Mouse (Mus musculus): ENCODE results near the gene Zbtb39. TPM values are rescaled to one million over a fixed set of nuclear protein-coding genes. Genes with fewer than 3 reads are reported as not detected.

The Zbtb39 gene
- polyA plus RNA-seq, 1 experiment from 2014 or later = 3.5 TPM

GRCm38 (mm10) chr10:127707721-127708120 is 31.6 kb upstream of the Zbtb39 start:
- whole genome bisulfite sequencing = 91% methylated on average over 7 of the region's 7 CpGs
- Histone ChIP-seq H3K4me2 (ENCODE audit: low read length) (no peak overlapping the region), H3K27me3 (replicated peaks; ENCODE audit: control insufficient read depth, insufficient read depth, low read length) (no peaks in the 10 kb centered on the region)

DNA sequence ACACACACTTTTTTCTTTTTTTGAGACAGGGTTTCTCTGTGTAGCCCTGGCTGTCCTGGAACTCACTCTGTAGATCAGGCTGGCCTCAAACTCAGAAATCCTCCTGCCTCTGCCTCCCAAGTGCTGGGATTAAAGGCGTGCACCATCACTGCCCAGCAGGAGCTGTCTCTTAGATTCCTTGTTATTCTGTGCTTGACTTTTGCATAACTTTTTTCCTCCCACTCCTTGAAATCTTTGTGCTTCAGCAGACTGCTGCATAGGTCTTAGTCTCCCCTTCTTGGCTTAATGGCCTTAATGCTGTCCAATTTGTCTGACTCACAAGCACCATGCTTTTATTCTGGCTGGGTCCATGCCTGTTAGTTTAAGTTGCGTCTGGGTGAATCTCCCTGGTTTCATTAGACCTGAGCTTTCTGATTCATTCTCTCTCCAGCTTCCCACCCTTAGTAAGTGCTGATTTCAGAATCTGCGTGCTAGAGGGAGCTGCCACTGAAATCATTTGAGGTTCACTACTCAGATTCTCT is 30.4 kb upstream of the Zbtb39 start:
- ATAC-seq = no peak
- H3K27ac ChIP-seq (ENCODE audit: low read length) = no peak overlapping the region
- no peak overlapping the region for H3K9ac ChIP-seq (replicated peaks; ENCODE audit: low read depth, low read length)
- H3K4me3 ChIP-seq (replicated peaks; ENCODE audit: low read length) = no peak overlapping the region
- H3K36me3 ChIP-seq (ENCODE audit: control insufficient read depth, insufficient read depth) = no peaks in the 10 kb centered on the region
- no peaks in the 10 kb centered on the region for H3K27me3 ChIP-seq (replicated peaks; ENCODE audit: control insufficient read depth, insufficient read depth, low read length)
- H3K9me3 ChIP-seq (ENCODE audit: control insufficient read depth, low read length) = no peaks in the 10 kb centered on the region
- H3K4me1 ChIP-seq (replicated peaks; ENCODE audit: control insufficient read depth, insufficient read depth, low read length) = 0 out of 2 replicates have a peak, but pooled peaks cover 5% of the 10 kb centered on the region
- 83% methylated on average over 3 of the region's 3 CpGs for WGBS
- no peak overlapping the region for H3K4me2 ChIP-seq (ENCODE audit: low read length)

More at GRCm38 (mm10) chr10:127707721-127708120, 31.6 kb upstream of the Zbtb39 start:
- no peak overlapping the region for H3K9ac ChIP-seq (replicated peaks; ENCODE audit: low read depth, low read length)
- H3K36me3 ChIP-seq (ENCODE audit: control insufficient read depth, insufficient read depth) = no peaks in the 10 kb centered on the region
- no peak overlapping the region for H3K27ac ChIP-seq (ENCODE audit: low read length)
- H3K9me3 ChIP-seq (ENCODE audit: control insufficient read depth, low read length) = no peaks in the 10 kb centered on the region
- no peak overlapping the region for H3K4me3 ChIP-seq (replicated peaks; ENCODE audit: low read length)
- no peak for ATAC-seq
- 0 out of 2 replicates have a peak, but pooled peaks cover 2% of the 10 kb centered on the region for H3K4me1 ChIP-seq (replicated peaks; ENCODE audit: control insufficient read depth, insufficient read depth, low read length)

GRCm38 (mm10) chr10:127710331-127710730 is 29.0 kb upstream of the Zbtb39 start:
- Histone ChIP-seq H3K36me3 (ENCODE audit: control insufficient read depth, insufficient read depth) (no peaks in the 10 kb centered on the region), H3K4me2 (ENCODE audit: low read length) (no peak overlapping the region), H3K4me3 (replicated peaks; ENCODE audit: low read length) (no peak overlapping the region), H3K9ac (replicated peaks; ENCODE audit: low read depth, low read length) (no peak overlapping the region), H3K4me1 (replicated peaks; ENCODE audit: control insufficient read depth, insufficient read depth, low read length) (0 out of 2 replicates have a peak, but pooled peaks cover 5% of the 10 kb centered on the region), H3K27ac (ENCODE audit: low read length) (no peak overlapping the region), H3K27me3 (replicated peaks; ENCODE audit: control insufficient read depth, insufficient read depth, low read length) (no peaks in the 10 kb centered on the region), H3K9me3 (ENCODE audit: control insufficient read depth, low read length) (no peaks in the 10 kb centered on the region)
- WGBS = 77% methylated on average over 13 of the region's 13 CpGs
- ATAC-seq = no peak

- no peaks in the 10 kb centered on the region for H3K9me3 ChIP-seq (ENCODE audit: control insufficient read depth, low read length)
- no peak overlapping the region for H3K4me3 ChIP-seq (replicated peaks; ENCODE audit: low read length)
- no peaks in the 10 kb centered on the region for H3K36me3 ChIP-seq (ENCODE audit: control insufficient read depth, insufficient read depth)
- H3K27me3 ChIP-seq (replicated peaks; ENCODE audit: control insufficient read depth, insufficient read depth, low read length) = no peaks in the 10 kb centered on the region
- 0 out of 2 replicates have a peak, but pooled peaks cover 5% of the 10 kb centered on the region for H3K4me1 ChIP-seq (replicated peaks; ENCODE audit: control insufficient read depth, insufficient read depth, low read length)
- H3K9ac ChIP-seq (replicated peaks; ENCODE audit: low read depth, low read length) = no peak overlapping the region
- no peak; the same call in 1 of the 2 replicates for ATAC-seq
- no peak overlapping the region for H3K4me2 ChIP-seq (ENCODE audit: low read length)
- 72% methylated on average over 6 of the region's 6 CpGs for WGBS
- H3K27ac ChIP-seq (ENCODE audit: low read length) = no peak overlapping the region
These were observed 26.6 kb upstream of the Zbtb39 start for GRCm38 (mm10) chr10:127712736-127713135.

DNA sequence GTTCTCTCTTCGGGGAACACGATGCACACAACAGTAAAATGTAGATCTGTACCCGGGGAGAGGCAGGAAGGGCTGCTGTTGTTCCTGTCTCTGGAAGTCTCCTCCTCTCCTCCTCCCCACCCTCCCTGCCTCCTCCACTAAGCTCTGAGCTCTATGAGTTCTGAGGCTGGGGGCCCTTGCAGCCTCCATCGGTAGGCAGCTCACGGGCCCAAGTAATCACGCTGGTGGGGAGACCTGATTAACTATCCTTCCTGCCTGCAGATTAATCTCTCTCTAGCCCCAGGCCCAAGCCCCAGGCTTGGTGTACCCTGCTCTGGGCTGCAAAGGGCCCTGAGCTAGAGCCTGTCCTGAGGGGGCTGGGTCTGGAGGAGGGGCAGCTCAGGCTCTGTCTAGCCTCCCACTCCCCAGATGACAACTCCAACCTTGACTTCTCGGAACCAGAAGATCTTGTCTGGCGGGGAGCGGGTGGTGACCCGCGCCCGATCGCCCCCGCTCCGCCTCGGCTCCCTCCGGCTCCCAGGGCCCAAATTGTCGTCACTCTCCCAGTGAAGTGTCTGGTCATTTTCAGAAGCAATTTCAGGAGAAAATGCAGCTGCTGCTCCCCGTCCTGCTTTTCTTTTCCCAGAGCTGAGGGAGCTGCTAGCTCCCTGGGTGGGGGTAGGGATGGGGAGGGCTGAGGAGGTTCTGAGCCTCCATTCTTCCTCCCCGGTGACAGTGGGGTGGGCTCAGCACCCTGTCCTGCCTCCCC is 17.5 kb upstream of the Zbtb39 start:
- ATAC-seq = peak; percentile 66; the same call in 1 of the 2 replicates
- H3K4me1 ChIP-seq (replicated peaks; ENCODE audit: control insufficient read depth, insufficient read depth, low read length) = peaks cover 5% of the 10 kb centered on the region; the same call in 1 of the 2 replicates
- H3K27me3 ChIP-seq (replicated peaks; ENCODE audit: control insufficient read depth, insufficient read depth, low read length) = peaks cover 3% of the 10 kb centered on the region; the same call in 1 of the 2 replicates
- no peak overlapping the region for H3K27ac ChIP-seq (ENCODE audit: low read length)
- no peaks in the 10 kb centered on the region for H3K36me3 ChIP-seq (ENCODE audit: control insufficient read depth, insufficient read depth)
- no peak overlapping the region for H3K4me3 ChIP-seq (replicated peaks; ENCODE audit: low read length)
- peak overlapping the region; percentile 5; the same call in 1 of the 2 replicates for H3K4me2 ChIP-seq (ENCODE audit: low read length)
- 12% methylated on average over 20 of the region's 20 CpGs for WGBS
- no peak overlapping the region; the same call in 1 of the 2 replicates for H3K9ac ChIP-seq (replicated peaks; ENCODE audit: low read depth, low read length)
- H3K9me3 ChIP-seq (ENCODE audit: control insufficient read depth, low read length) = no peaks in the 10 kb centered on the region

DNA sequence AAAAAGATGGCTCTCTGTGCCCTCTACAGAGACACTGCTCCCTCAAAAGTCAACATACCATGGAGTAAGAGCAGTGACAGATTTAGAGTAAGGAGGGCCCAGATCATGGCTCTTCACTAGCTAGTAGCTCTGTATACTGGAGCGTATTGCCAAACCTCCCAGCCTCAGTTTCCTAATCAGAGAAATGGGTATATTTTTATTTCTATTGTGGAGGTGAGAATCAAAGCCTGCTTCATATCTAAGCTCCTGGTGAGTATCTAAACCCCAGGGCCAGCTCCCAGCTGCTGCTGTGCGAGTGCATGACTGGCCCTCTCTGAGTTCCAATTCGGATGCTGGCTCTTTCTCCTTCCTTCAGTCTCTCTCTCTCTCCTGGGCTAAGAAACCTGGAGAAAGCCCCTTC is 15.2 kb upstream of the Zbtb39 start, which contains the start of gene Tac2:
TSS of gene Tac2 (plus strand) at position 301 of the 400 bp plus-strand sequence.
- 73% methylated on average over 3 of the region's 3 CpGs for WGBS
- H3K4me3 ChIP-seq (replicated peaks; ENCODE audit: low read length) = no peak within 1 kb of the TSS
- H3K4me1 ChIP-seq (replicated peaks; ENCODE audit: control insufficient read depth, insufficient read depth, low read length) = peaks cover 10% of the 10 kb centered on the region; the same call in 1 of the 2 replicates
- H3K27me3 ChIP-seq (replicated peaks; ENCODE audit: control insufficient read depth, insufficient read depth, low read length) = peaks cover 3% of the 10 kb centered on the region; the same call in 1 of the 2 replicates
- H3K27ac ChIP-seq (ENCODE audit: low read length) = no peak within 1 kb of the TSS
- H3K9me3 ChIP-seq (ENCODE audit: control insufficient read depth, low read length) = no peaks in the 10 kb centered on the region
- H3K4me2 ChIP-seq (ENCODE audit: low read length) = no peak within 1 kb of the TSS
- H3K9ac ChIP-seq (replicated peaks; ENCODE audit: low read depth, low read length) = no peak within 1 kb of the TSS
- ATAC-seq = no peak
- H3K36me3 ChIP-seq (ENCODE audit: control insufficient read depth, insufficient read depth) = no peaks in the 10 kb centered on the region

DNA sequence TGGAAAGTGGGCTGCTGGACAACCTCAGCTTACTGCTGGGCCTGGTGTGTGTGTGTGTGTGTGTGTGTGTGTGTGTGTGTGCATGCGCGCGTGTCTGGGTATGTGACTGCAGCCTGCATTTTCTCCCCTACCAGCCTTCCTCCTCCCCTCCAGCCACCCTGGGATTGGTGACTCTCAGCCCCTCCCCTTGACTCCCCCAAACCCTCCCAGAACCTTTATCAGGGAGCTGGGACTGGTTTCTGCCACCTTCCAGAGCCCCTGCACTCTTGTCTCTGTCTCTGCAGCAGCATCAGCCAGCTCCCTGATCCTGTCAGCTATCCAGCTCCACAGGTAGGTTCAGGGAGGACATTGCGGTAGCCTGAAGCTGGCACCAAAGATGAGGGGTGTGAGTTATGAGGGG is 14.2 kb upstream of the Zbtb39 start:
- Histone ChIP-seq H3K4me3 (replicated peaks; ENCODE audit: low read length) (no peak overlapping the region), H3K36me3 (ENCODE audit: control insufficient read depth, insufficient read depth) (no peaks in the 10 kb centered on the region), H3K27me3 (replicated peaks; ENCODE audit: control insufficient read depth, insufficient read depth, low read length) (peaks cover 3% of the 10 kb centered on the region; the same call in 1 of the 2 replicates), H3K27ac (ENCODE audit: low read length) (no peak overlapping the region), H3K9ac (replicated peaks; ENCODE audit: low read depth, low read length) (no peak overlapping the region), H3K9me3 (ENCODE audit: control insufficient read depth, low read length) (no peaks in the 10 kb centered on the region), H3K4me1 (replicated peaks; ENCODE audit: control insufficient read depth, insufficient read depth, low read length) (peaks cover 10% of the 10 kb centered on the region; the same call in 1 of the 2 replicates), H3K4me2 (ENCODE audit: low read length) (no peak overlapping the region)
- no peak for ATAC-seq
- 91% methylated on average over 1 of the region's 4 CpGs for whole genome bisulfite sequencing

DNA sequence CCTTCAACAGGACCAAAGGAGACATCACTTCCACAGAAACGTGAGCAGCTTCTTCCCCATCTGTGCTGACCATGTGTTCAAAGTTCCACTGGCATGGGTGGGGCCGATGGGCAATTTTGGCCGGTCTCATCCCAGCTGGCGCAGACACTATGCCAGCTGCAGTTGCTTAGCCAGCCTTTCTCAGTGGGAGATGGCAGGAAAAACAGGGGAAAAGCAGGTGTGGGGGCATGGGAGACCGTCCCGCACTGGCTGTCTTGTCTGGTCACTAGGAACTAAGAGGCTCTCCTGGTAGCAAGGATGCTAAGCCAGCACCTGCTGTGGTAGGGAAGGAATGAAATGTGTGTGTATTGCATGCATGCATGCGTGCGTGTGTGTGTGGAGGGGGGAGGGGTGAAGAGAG is 10.9 kb upstream of the Zbtb39 start:
- Histone ChIP-seq H3K4me2 (ENCODE audit: low read length) (no peak overlapping the region), H3K9me3 (ENCODE audit: control insufficient read depth, low read length) (no peaks in the 10 kb centered on the region), H3K9ac (replicated peaks; ENCODE audit: low read depth, low read length) (no peak overlapping the region), H3K36me3 (ENCODE audit: control insufficient read depth, insufficient read depth) (no peaks in the 10 kb centered on the region), H3K4me1 (replicated peaks; ENCODE audit: control insufficient read depth, insufficient read depth, low read length) (peaks cover 12% of the 10 kb centered on the region; the same call in 1 of the 2 replicates), H3K4me3 (replicated peaks; ENCODE audit: low read length) (no peak overlapping the region), H3K27ac (ENCODE audit: low read length) (no peak overlapping the region), H3K27me3 (replicated peaks; ENCODE audit: control insufficient read depth, insufficient read depth, low read length) (0 out of 2 replicates have a peak, but pooled peaks cover 3% of the 10 kb centered on the region)
- ATAC-seq = no peak
- WGBS = 66% methylated on average over 8 of the region's 8 CpGs

- no peak for ATAC-seq
- Histone ChIP-seq H3K4me1 (replicated peaks; ENCODE audit: control insufficient read depth, insufficient read depth, low read length) (peaks cover 12% of the 10 kb centered on the region; the same call in 1 of the 2 replicates), H3K4me3 (replicated peaks; ENCODE audit: low read length) (no peak overlapping the region), H3K9me3 (ENCODE audit: control insufficient read depth, low read length) (no peaks in the 10 kb centered on the region), H3K27me3 (replicated peaks; ENCODE audit: control insufficient read depth, insufficient read depth, low read length) (peaks cover 6% of the 10 kb centered on the region), H3K27ac (ENCODE audit: low read length) (no peak overlapping the region), H3K4me2 (ENCODE audit: low read length) (no peak overlapping the region), H3K9ac (replicated peaks; ENCODE audit: low read depth, low read length) (no peak overlapping the region), H3K36me3 (ENCODE audit: control insufficient read depth, insufficient read depth) (no peaks in the 10 kb centered on the region)
- 43% methylated on average over 11 of the region's 11 CpGs for whole genome bisulfite sequencing
These were observed 8.9 kb upstream of the Zbtb39 start for GRCm38 (mm10) chr10:127730285-127730932.

All from forebrain, embryonic 16.5 days (tissue).